Mouse (Mus musculus): ENCODE results near the gene Grin2c. TPM values are rescaled to one million over a fixed set of nuclear protein-coding genes. Genes with fewer than 3 reads are reported as not detected.
A peak's percentile ranks its signal among the peaks of the same experiment; 100 is the strongest.

The Grin2c gene
- polyA plus RNA-seq, 1 experiment from 2014 or later: not detected

DNA sequence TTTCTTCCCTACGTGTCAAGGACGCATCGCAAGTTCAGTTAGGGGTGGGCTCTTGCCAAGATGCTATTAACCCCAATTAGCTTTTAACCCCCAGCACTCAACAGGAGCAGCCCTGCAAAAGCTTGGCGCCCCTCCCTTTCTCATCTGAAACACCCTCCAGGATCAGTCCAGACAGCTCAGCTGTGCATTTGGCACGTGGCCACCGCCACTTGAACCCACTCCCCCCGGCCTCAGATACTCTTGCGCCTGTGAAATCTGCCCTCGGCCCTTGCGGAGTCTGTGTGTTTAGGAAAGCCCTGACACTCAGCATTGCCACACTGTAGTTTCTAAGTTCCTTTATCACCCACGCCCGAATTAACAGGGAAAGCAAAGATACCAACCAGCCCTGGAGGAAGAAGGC, 45.0 kb downstream of the Grin2c start:
- Histone ChIP-seq H3K36me3 (ENCODE audit: control insufficient read depth, insufficient read depth) (peaks cover 11% of the 10 kb centered on the region), H3K4me2 (replicated peaks; ENCODE audit: low read depth) (no peak overlapping the region; the same call in 1 of the 2 replicates), H3K27me3 (replicated peaks; ENCODE audit: control insufficient read depth, insufficient read depth, low read length) (no peaks in the 10 kb centered on the region), H3K9me3 (ENCODE audit: control insufficient read depth) (no peaks in the 10 kb centered on the region), H3K4me3 (ENCODE audit: low read depth, low read length) (no peak overlapping the region), H3K27ac (ENCODE audit: low read depth, low read length) (no peak overlapping the region), H3K4me1 (replicated peaks; ENCODE audit: control insufficient read depth, insufficient read depth, low read length) (peaks cover 12% of the 10 kb centered on the region), H3K9ac (ENCODE audit: low read depth, low read length) (no peak overlapping the region)
- no peak for TF ChIP-seq CTCF (IDR thresholded peaks at IDR 0.05; ENCODE audit: low read depth)
- ATAC-seq: no peak
- 45% methylated on average over 12 of the region's 12 CpGs for WGBS

DNA sequence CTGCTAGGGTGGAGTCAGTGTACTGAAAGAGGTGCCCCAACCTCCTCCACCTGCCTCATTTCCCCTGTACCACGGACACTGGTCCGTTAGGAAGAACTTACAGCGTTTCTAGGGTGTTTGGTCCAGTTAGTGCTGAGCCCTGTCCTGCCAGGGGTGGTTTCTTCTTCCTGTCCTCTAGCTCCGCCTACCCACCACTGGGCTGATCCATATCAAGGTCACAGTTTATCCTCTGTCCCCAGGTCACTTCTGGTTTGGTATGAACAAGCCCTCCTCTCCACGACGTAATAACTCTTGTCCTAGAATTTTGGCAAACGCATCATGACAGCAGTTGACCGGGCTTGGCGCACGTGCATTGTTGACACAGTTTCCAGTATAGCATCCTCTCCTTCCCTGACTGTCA, 47.4 kb downstream of the Grin2c start:
- H3K27ac ChIP-seq (ENCODE audit: low read depth, low read length): no peak overlapping the region

DNA sequence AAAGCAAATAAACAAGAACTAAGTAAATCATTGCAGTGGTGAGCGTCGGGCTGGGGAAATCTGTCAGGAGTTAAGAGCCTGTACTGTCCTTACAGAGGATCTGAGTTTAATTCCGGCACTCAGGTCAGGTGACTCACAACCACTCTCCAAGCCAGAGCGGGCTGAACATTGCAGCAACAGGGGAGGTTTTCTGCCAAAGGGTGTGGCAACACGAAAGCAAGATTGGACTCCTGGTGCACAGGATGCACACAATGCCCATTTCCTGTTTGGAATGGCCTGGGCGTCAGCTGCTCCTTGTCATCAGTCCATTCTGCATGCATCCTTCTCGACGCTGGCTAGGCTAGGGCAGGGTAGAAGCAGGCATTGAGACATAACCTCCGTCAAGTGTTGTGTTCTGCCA, 47.8 kb downstream of the Grin2c start:
- H3K9ac ChIP-seq (ENCODE audit: low read depth, low read length): no peak overlapping the region
- H3K4me3 ChIP-seq (ENCODE audit: low read depth, low read length): no peak overlapping the region
- TF ChIP-seq CTCF (IDR thresholded peaks at IDR 0.05; ENCODE audit: low read depth): no peak
- 28% methylated on average over 9 of the region's 9 CpGs for WGBS
- peak; percentile 78 for ATAC-seq
- no peak overlapping the region for H3K27ac ChIP-seq (ENCODE audit: low read depth, low read length)
- H3K27me3 ChIP-seq (replicated peaks; ENCODE audit: control insufficient read depth, insufficient read depth, low read length): no peaks in the 10 kb centered on the region
- H3K9me3 ChIP-seq (ENCODE audit: control insufficient read depth): no peaks in the 10 kb centered on the region
- peaks cover 11% of the 10 kb centered on the region for H3K36me3 ChIP-seq (ENCODE audit: control insufficient read depth, insufficient read depth)
- H3K4me2 ChIP-seq (replicated peaks; ENCODE audit: low read depth): no peak overlapping the region
- H3K4me1 ChIP-seq (replicated peaks; ENCODE audit: control insufficient read depth, insufficient read depth, low read length): peaks cover 12% of the 10 kb centered on the region

More for the DNA sequence above, 47.4 kb downstream of the Grin2c start:
- Histone ChIP-seq H3K9me3 (ENCODE audit: control insufficient read depth) (no peaks in the 10 kb centered on the region), H3K4me2 (replicated peaks; ENCODE audit: low read depth) (no peak overlapping the region), H3K4me3 (ENCODE audit: low read depth, low read length) (no peak overlapping the region), H3K4me1 (replicated peaks; ENCODE audit: control insufficient read depth, insufficient read depth, low read length) (peaks cover 12% of the 10 kb centered on the region), H3K27me3 (replicated peaks; ENCODE audit: control insufficient read depth, insufficient read depth, low read length) (no peaks in the 10 kb centered on the region), H3K36me3 (ENCODE audit: control insufficient read depth, insufficient read depth) (peaks cover 11% of the 10 kb centered on the region), H3K9ac (ENCODE audit: low read depth, low read length) (no peak overlapping the region)
- WGBS: 79% methylated on average over 10 of the region's 10 CpGs
- no peak for TF ChIP-seq CTCF (IDR thresholded peaks at IDR 0.05; ENCODE audit: low read depth)
- no peak for ATAC-seq

DNA sequence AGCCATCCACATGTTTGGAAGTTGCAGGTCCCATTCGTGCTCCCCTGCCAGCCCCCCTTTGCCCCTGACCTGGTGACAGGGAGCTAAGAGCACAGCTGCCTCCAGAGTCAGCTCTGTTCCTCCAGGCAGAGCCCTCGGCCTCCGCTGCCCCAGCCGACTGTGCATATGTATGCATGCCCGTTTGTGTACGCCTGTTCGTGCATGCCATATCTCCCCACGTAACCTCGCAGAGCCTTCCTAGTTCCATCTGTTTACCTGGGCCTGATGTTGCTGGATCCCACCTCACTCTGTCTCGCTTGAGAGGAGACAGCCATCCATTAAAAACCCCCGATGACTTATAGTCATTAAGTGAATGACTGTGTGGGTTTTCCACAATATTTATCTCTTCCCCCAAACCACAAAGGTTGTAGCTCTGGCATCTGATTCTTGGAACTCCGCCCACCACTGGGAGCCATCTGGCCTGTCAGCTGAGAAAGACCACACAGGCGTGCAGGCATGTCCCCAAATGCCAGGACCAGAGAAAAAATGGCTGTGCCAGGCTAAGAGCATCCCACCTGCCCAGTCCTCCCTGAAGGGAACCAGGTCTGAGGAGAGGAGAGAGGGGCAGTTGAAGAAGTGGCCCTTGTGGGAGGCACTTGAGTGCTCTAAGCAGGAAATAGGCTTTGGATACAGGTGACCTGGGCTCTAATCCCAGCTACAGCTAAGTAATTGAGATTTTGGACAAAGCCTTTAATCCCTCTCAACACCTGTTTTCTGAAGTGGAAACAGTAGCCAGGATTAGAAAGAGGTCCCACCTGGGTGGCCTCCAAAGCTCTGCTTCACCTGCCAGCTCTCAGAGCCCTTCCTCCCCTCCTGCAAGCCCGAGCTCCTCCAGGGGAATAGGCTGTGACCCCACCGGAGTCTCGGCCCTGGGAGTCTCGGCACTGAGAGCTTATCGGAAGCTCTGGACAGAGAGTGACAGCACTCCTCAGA, 49.3 kb downstream of the Grin2c start:
- peaks cover 12% of the 10 kb centered on the region for H3K4me1 ChIP-seq (replicated peaks; ENCODE audit: control insufficient read depth, insufficient read depth, low read length)
- ATAC-seq: no peak
- TF ChIP-seq CTCF (IDR thresholded peaks at IDR 0.05; ENCODE audit: low read depth): no peak

DNA sequence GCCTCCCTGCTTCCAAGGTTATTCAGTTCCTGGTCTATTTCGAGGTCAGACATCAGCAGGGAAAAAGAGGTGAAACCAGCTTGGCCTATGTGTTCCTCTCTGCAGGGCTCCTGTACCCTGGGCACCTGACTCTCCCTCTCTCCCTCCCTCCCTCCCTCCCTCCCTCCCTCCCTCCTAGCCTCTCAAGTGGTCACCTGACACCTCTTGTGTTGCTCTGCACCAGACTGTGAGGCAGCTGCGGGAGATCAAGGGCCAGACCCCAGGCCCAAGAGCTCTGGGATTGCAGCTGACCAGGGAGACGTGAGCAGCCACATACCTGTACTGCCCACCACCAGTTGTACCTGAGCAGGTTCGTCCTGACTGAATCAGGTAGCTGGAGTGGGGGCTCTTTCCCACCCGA, 51.9 kb downstream of the Grin2c start:
- WGBS: 61% methylated on average over 5 of the region's 5 CpGs
- peaks cover 7% of the 10 kb centered on the region for H3K36me3 ChIP-seq (ENCODE audit: control insufficient read depth, insufficient read depth)
- H3K27ac ChIP-seq (ENCODE audit: low read depth, low read length): no peak overlapping the region
- no peak overlapping the region for H3K4me2 ChIP-seq (replicated peaks; ENCODE audit: low read depth)
- H3K27me3 ChIP-seq (replicated peaks; ENCODE audit: control insufficient read depth, insufficient read depth, low read length): no peaks in the 10 kb centered on the region
- ATAC-seq: no peak
- H3K4me3 ChIP-seq (ENCODE audit: low read depth, low read length): no peak overlapping the region
- peaks cover 12% of the 10 kb centered on the region for H3K4me1 ChIP-seq (replicated peaks; ENCODE audit: control insufficient read depth, insufficient read depth, low read length)
- TF ChIP-seq CTCF (IDR thresholded peaks at IDR 0.05; ENCODE audit: low read depth): no peak
- no peaks in the 10 kb centered on the region for H3K9me3 ChIP-seq (ENCODE audit: control insufficient read depth)
- no peak overlapping the region for H3K9ac ChIP-seq (ENCODE audit: low read depth, low read length)

More for the DNA sequence above, 49.3 kb downstream of the Grin2c start:
- 67% methylated on average over 18 of the region's 18 CpGs for WGBS
- peaks cover 11% of the 10 kb centered on the region for H3K36me3 ChIP-seq (ENCODE audit: control insufficient read depth, insufficient read depth)
- no peak overlapping the region for H3K27ac ChIP-seq (ENCODE audit: low read depth, low read length)
- no peak overlapping the region for H3K4me2 ChIP-seq (replicated peaks; ENCODE audit: low read depth)
- H3K4me3 ChIP-seq (ENCODE audit: low read depth, low read length): no peak overlapping the region
- no peaks in the 10 kb centered on the region for H3K27me3 ChIP-seq (replicated peaks; ENCODE audit: control insufficient read depth, insufficient read depth, low read length)
- H3K9ac ChIP-seq (ENCODE audit: low read depth, low read length): no peak overlapping the region
- H3K9me3 ChIP-seq (ENCODE audit: control insufficient read depth): no peaks in the 10 kb centered on the region

DNA sequence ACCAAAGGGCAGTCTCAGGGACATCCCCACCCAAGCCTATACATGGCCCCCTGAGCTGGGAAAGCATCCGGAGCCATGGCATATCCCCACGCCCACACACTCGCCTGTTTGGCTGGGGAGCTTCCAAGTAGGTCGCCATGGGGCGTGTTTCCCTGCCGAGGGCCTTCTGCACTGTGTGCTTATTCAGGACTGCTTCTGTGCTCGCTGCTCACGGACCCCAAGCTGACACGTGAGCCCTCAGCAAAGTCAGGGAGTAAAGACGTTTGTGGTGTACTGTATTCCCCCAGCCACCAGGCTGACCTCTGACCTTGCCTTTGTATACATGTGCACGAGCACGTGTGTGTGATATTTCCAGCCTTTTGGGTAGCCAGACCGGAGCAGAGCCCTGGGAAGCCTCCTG, 54.9 kb downstream of the Grin2c start:
- Histone ChIP-seq H3K27ac (ENCODE audit: low read depth, low read length) (no peak overlapping the region), H3K36me3 (ENCODE audit: control insufficient read depth, insufficient read depth) (peaks cover 18% of the 10 kb centered on the region; the same call in 1 of the 2 replicates), H3K4me2 (replicated peaks; ENCODE audit: low read depth) (no peak overlapping the region), H3K9ac (ENCODE audit: low read depth, low read length) (no peak overlapping the region), H3K4me3 (ENCODE audit: low read depth, low read length) (no peak overlapping the region), H3K4me1 (replicated peaks; ENCODE audit: control insufficient read depth, insufficient read depth, low read length) (no peaks in the 10 kb centered on the region), H3K9me3 (ENCODE audit: control insufficient read depth) (no peaks in the 10 kb centered on the region), H3K27me3 (replicated peaks; ENCODE audit: control insufficient read depth, insufficient read depth, low read length) (no peaks in the 10 kb centered on the region)
- TF ChIP-seq CTCF (IDR thresholded peaks at IDR 0.05; ENCODE audit: low read depth): no peak
- WGBS: 59% methylated on average over 13 of the region's 13 CpGs
- no peak for ATAC-seq
